Mouse (Mus musculus): ENCODE measurements around the gene Rab40c.

- TF ChIP-seq CTCF (IDR thresholded peaks at IDR 0.05; ENCODE audit: low read depth) (no peak), EP300 (IDR thresholded peaks at IDR 0.05; ENCODE audit: low read depth) (no peak)
These were observed 25.0 kb upstream of the Rab40c start, which contains the start of the genes Pigq and Nhlrc4 for GRCm38 (mm10) chr17:25944366-25945163.

Data from heart, postnatal 0 days (tissue).